Mouse (Mus musculus) layer of hippocampus, postnatal 25 days (tissue): Measurements from ENCODE around the gene H2-Q10. TPM values are rescaled to one million over a fixed set of nuclear protein-coding genes. Genes with fewer than 3 reads are reported as not detected.

Experiments
- DNase-seq, 2 experiments: peaks; one replicate each; pipeline ENCODE4 v3.0.0; 2022; ENCODE audit warnings: mixed read lengths in 2 of 2, low spot score in 1 of 2; ENCODE audit errors: extremely low spot score in 1 of 2
- total RNA-seq, 2 experiments: library from RNA; stranded (reverse); gene quantifications; 2 replicates each; pipeline ENCODE4 v1.2.3; 2021

The H2-Q10 gene
- total RNA-seq, 2 experiments from 2014 or later, result 0.09 TPM; not detected in 1

- DNase-seq, result no peak
These were observed 43.2 kb downstream of the H2-Q10 start for GRCm38 (mm10) chr17:35512916-35513626.

- DNase-seq, result peak; percentile 47 to 79
These were observed 44.0 kb downstream of the H2-Q10 start for GRCm38 (mm10) chr17:35513886-35514285.

- no peak for DNase-seq
These were observed 44.9 kb downstream of the H2-Q10 start for GRCm38 (mm10) chr17:35514756-35515155.

- DNase-seq, result no peak
These were observed 46.2 kb downstream of the H2-Q10 start for GRCm38 (mm10) chr17:35515911-35516640.

GRCm38 (mm10) chr17:35516652-35517500, 47.0 kb downstream of the H2-Q10 start, which contains the start of the genes Tcf19 and Cchcr1:
Tcf19 (minus strand) TSS chr17:35516824.
Cchcr1 (plus strand) TSS chr17:35517100.
- DNase-seq, result peak; percentile 87 to 88

GRCm38 (mm10) chr17:35517526-35517925, 47.6 kb downstream of the H2-Q10 start:
- no peak for DNase-seq

Other genes starting within 250 kb of the H2-Q10 start
- not detected for gene Gm16181, start 249.3 kb upstream of the H2-Q10 start, total RNA-seq
- 100 to 1,000 TPM; 607 to 639 TPM for gene Atp6v1g2, start 236.4 kb upstream of the H2-Q10 start, total RNA-seq
- gene Nfkbil1, start 234.3 kb upstream of the H2-Q10 start, total RNA-seq, result 10 to 100 TPM; 13.7 to 14.8 TPM
- 100 to 1,000 TPM; 213 to 229 TPM for gene Ddx39b, start 228.3 kb upstream of the H2-Q10 start, total RNA-seq
- 10 to 100 TPM; 14.6 to 15.9 TPM for gene H2-D1, start 207.4 kb upstream of the H2-Q10 start, total RNA-seq
- gene H2-Q1, start 149.7 kb upstream of the H2-Q10 start, total RNA-seq, result under 1 TPM in 1 of 2 experiments, not detected in 1; 0.42 TPM
- under 1 TPM in 1 of 2 experiments, not detected in 1; 0.44 TPM for gene H2-Q2, start 127.8 kb upstream of the H2-Q10 start, total RNA-seq
- gene H2-Q4, start 90.5 kb upstream of the H2-Q10 start, total RNA-seq, result 1 to 10 TPM; 1.5 to 1.9 TPM
- gene H2-Q6, start 45.2 kb upstream of the H2-Q10 start, total RNA-seq, result not detected
- under 1 TPM; 0.10 to 0.38 TPM for gene H2-Q7, start 30.9 kb upstream of the H2-Q10 start, total RNA-seq
- under 1 TPM in 1 of 2 experiments, not detected in 1; 0.26 TPM for gene Pou5f1, start 35.9 kb downstream of the H2-Q10 start, total RNA-seq
- gene Tcf19, start 46.7 kb downstream of the H2-Q10 start, total RNA-seq, result 1 to 10 TPM; 4.7 to 6.1 TPM
- 10 to 100 TPM in 1 of 2 experiments, 1 to 10 TPM in 1; 8.0 to 10.5 TPM for gene Cchcr1, start 47.0 kb downstream of the H2-Q10 start, total RNA-seq
- gene Psors1c2, start 63.1 kb downstream of the H2-Q10 start, total RNA-seq, result under 1 TPM; 0.32 to 0.61 TPM
- under 1 TPM; 0.20 to 0.70 TPM for gene Cdsn, start 82.0 kb downstream of the H2-Q10 start, total RNA-seq
- gene 2300002M23Rik, start 97.4 kb downstream of the H2-Q10 start, total RNA-seq, result not detected
- gene Sfta2, start 131.5 kb downstream of the H2-Q10 start, total RNA-seq, result not detected
- gene Gm9573, start 156.5 kb downstream of the H2-Q10 start, total RNA-seq, result not detected
- gene Mucl3, start 173.6 kb downstream of the H2-Q10 start, total RNA-seq, result not detected
- gene Vars2, start 197.5 kb downstream of the H2-Q10 start, total RNA-seq, result 10 to 100 TPM; 33.7 to 42.0 TPM
- 10 to 100 TPM; 30.2 to 33.7 TPM for gene Gtf2h4, start 203.7 kb downstream of the H2-Q10 start, total RNA-seq
- gene Ddr1, start 234.5 kb downstream of the H2-Q10 start, total RNA-seq, result 10 to 100 TPM; 78.5 to 82.0 TPM